In the genomic region with DNA sequence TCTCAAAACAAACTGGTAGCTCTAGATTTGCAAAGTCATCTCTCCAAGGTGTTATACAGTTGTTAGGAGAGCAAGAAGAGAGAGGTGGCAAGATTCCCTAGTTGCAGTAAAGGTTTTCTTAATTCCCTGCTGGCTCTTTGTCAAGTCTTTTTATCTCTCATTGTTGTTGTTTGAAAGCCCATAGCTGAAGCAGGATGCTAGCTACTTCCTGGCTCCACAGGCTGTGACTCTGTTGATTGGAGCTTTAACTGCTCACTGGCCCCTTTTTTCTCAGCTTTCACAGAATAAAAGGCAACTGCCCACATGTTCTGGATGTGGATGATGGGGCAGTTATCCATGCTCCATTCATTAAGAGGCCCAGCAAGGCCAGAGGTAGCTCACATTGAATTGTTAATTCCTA, we compare ENCODE assay signal across 25 mouse cellular contexts.
DNase-seq lines count a peak whose midpoint lies in the region; ATAC-seq and TF ChIP-seq lines count a peak whose summit lies in the region.
"Had no signal": no experiment of that assay in that cellular context is flagged by ENCODE, and none has a peak within 500 bp of the region (broad histone marks: within the 10 kb centered on the region; RNA-seq: fewer than 3 reads in every experiment).

No protein-coding gene starts in this region.

- peaks cover 6% of the 10 kb centered on the region; the same call in 1 of the 2 replicates for H3K4me1 ChIP-seq in forebrain, embryonic 14.5 days (ENCODE audit: control insufficient read depth, insufficient read depth, low read length)
- no peaks in the 10 kb centered on the region for H3K4me1 ChIP-seq in forebrain, postnatal 0 days (ENCODE audit: insufficient read depth)
- H3K4me1 ChIP-seq in hindbrain, embryonic 11.5 days (replicated peaks; ENCODE audit: control insufficient read depth, insufficient read depth, low read length), result 0 out of 2 replicates have a peak, but pooled peaks cover 2% of the 10 kb centered on the region
- no peaks in the 10 kb centered on the region for H3K4me1 ChIP-seq in hindbrain, postnatal 0 days (ENCODE audit: insufficient read depth, low read length)
- H3K4me1 ChIP-seq in ES-E14 (ENCODE audit: control insufficient read depth in 2 of 2, insufficient read depth in 2 of 2, low read length in 2 of 2, poor library complexity in 1 of 2), result peaks cover 0 to 17% of the 10 kb centered on the region in 2 experiments; a peak in 1 of 4 replicates

- no peak for ATAC-seq in forebrain, embryonic 14.5 days
- ATAC-seq in forebrain, postnatal 0 days, result no peak
- ATAC-seq in hindbrain, embryonic 11.5 days (ENCODE audit: low FRiP score), result no peak
- ATAC-seq in hindbrain, postnatal 0 days, result no peak
- ATAC-seq in megakaryocyte progenitor cell, adult 5-6 weeks (replicated peaks; ENCODE audit: poor library complexity), result no peak
- ATAC-seq: hindbrain, embryonic 16.5 days; intestine, embryonic 16.5 days had no signal

- no peak overlapping the region for H3K4me2 ChIP-seq in forebrain, embryonic 14.5 days (ENCODE audit: low read length)
- no peak overlapping the region for H3K4me2 ChIP-seq in forebrain, postnatal 0 days (ENCODE audit: low read depth)
- H3K4me2 ChIP-seq in hindbrain, embryonic 11.5 days (replicated peaks; ENCODE audit: low read depth, low read length), result no peak overlapping the region
- H3K4me2 ChIP-seq in hindbrain, postnatal 0 days (ENCODE audit: low read depth, low read length), result no peak overlapping the region
- H3K4me2 ChIP-seq: liver, embryonic 11.5 days had no signal

- no peak overlapping the region for H3K27ac ChIP-seq in forebrain, embryonic 14.5 days (ENCODE audit: low read depth, low read length)
- no peak overlapping the region for H3K27ac ChIP-seq in forebrain, postnatal 0 days (ENCODE audit: low read depth, low read length)
- H3K27ac ChIP-seq in hindbrain, embryonic 11.5 days (ENCODE audit: low read depth, low read length), result no peak overlapping the region
- no peak overlapping the region for H3K27ac ChIP-seq in hindbrain, postnatal 0 days
- H3K27ac ChIP-seq in ES-E14 (ENCODE audit: insufficient read depth, low read depth, low read length, poor library complexity, severe bottlenecking), result no peak overlapping the region
- H3K27ac ChIP-seq: stomach, postnatal 0 days had no signal

- no peak overlapping the region for H3K4me3 ChIP-seq in forebrain, embryonic 14.5 days (ENCODE audit: low read depth, low read length)
- no peak overlapping the region for H3K4me3 ChIP-seq in forebrain, postnatal 0 days (ENCODE audit: low read depth, low read length)
- no peak overlapping the region for H3K4me3 ChIP-seq in hindbrain, embryonic 11.5 days (ENCODE audit: low read depth, low read length)
- no peak overlapping the region for H3K4me3 ChIP-seq in hindbrain, postnatal 0 days (ENCODE audit: low read length)
- no peak overlapping the region for H3K4me3 ChIP-seq in ES-E14 (ENCODE audit: insufficient read depth in 1 of 2, low read depth in 1 of 2, low read length in 2 of 2, poor library complexity in 1 of 2, severe bottlenecking in 1 of 2)

- in situ Hi-C loops in ES-E14 (cut with MboI; ENCODE audit: low sequenced_read_pairs in 2 of 2, unreplicated experiment in 2 of 2), result no loop called here

- no peaks in the 10 kb centered on the region for H3K9me3 ChIP-seq in forebrain, embryonic 14.5 days (replicated peaks; ENCODE audit: control insufficient read depth, low read length)
- H3K9me3 ChIP-seq in forebrain, postnatal 0 days (ENCODE audit: low read length), result no peaks in the 10 kb centered on the region
- H3K9me3 ChIP-seq in hindbrain, embryonic 11.5 days (ENCODE audit: control insufficient read depth, low read length), result no peaks in the 10 kb centered on the region
- H3K9me3 ChIP-seq in hindbrain, postnatal 0 days (ENCODE audit: low read length), result no peaks in the 10 kb centered on the region
- no peaks in the 10 kb centered on the region for H3K9me3 ChIP-seq in ES-E14 (ENCODE audit: control insufficient read depth, insufficient read depth, low read depth, low read length)

- no peaks in the 10 kb centered on the region for H3K36me3 ChIP-seq in forebrain, embryonic 14.5 days (ENCODE audit: control insufficient read depth, insufficient read depth, low read length)
- H3K36me3 ChIP-seq in forebrain, postnatal 0 days (ENCODE audit: insufficient read depth), result no peaks in the 10 kb centered on the region
- no peaks in the 10 kb centered on the region for H3K36me3 ChIP-seq in hindbrain, embryonic 11.5 days (ENCODE audit: control insufficient read depth, insufficient read depth, low read length)
- H3K36me3 ChIP-seq in hindbrain, postnatal 0 days (ENCODE audit: insufficient read depth, low read length), result no peaks in the 10 kb centered on the region
- no peaks in the 10 kb centered on the region for H3K36me3 ChIP-seq in ES-E14 (ENCODE audit: control insufficient read depth, insufficient read depth, low read length, poor library complexity, severe bottlenecking)

- no peak overlapping the region for H3K9ac ChIP-seq in forebrain, embryonic 14.5 days (ENCODE audit: low read length)
- no peak overlapping the region for H3K9ac ChIP-seq in forebrain, postnatal 0 days
- H3K9ac ChIP-seq in hindbrain, embryonic 11.5 days (ENCODE audit: low read depth, low read length), result no peak overlapping the region
- H3K9ac ChIP-seq in hindbrain, postnatal 0 days (replicated peaks; ENCODE audit: low read length), result no peak overlapping the region
- H3K9ac ChIP-seq in ES-E14 (ENCODE audit: insufficient read depth, low read depth, low read length, poor library complexity, severe bottlenecking), result no peak overlapping the region

- TF ChIP-seq CTCF in forebrain, postnatal 0 days (IDR thresholded peaks at IDR 0.05; ENCODE audit: low read depth), result no peak
- TF ChIP-seq CTCF in hindbrain, postnatal 0 days (IDR thresholded peaks at IDR 0.05; ENCODE audit: low read depth), result no peak

- peak; percentile 24 for DNase-seq in forebrain, embryonic 14.5 days (ENCODE audit: low spot score)
- no peak for DNase-seq in forebrain, postnatal 0 days
- DNase-seq in hindbrain, embryonic 11.5 days (ENCODE audit: low spot score), result peak; percentile 6
- no peak for DNase-seq in hindbrain, postnatal 0 days (ENCODE audit: low spot score)
- DNase-seq in ES-E14 (ENCODE audit: low read depth, low spot score) (peak; percentile 20), ZHBTc4 (ENCODE audit: low read depth, low spot score) (peak; percentile 22)
- DNase-seq in c-Kit-positive CD71-positive TER-119-positive erythroid progenitor cells, embryonic 14.5 days (ENCODE audit: low spot score), result no peak
- DNase-seq: adrenal gland, postnatal 25 days; cerebellum, adult 11 months; cerebellum, postnatal 10 days; gastrocnemius, postnatal 36 days; heart, postnatal 10 days; kidney, adult 9 months; kidney, postnatal 25 days; layer of hippocampus, postnatal 36 days; lung, adult 18-20 months; lung, postnatal 10 days; right cerebral cortex, postnatal 14 days; thymus, adult 2 months; thymus, postnatal 4 days had no signal

- no peaks in the 10 kb centered on the region for H3K27me3 ChIP-seq in forebrain, embryonic 14.5 days (replicated peaks; ENCODE audit: control insufficient read depth, insufficient read depth, low read length)
- H3K27me3 ChIP-seq in forebrain, postnatal 0 days (ENCODE audit: insufficient read depth, low read length), result no peaks in the 10 kb centered on the region
- no peaks in the 10 kb centered on the region for H3K27me3 ChIP-seq in hindbrain, embryonic 11.5 days (ENCODE audit: control insufficient read depth, insufficient read depth, low read length)
- H3K27me3 ChIP-seq in hindbrain, postnatal 0 days (ENCODE audit: insufficient read depth, low read length), result no peaks in the 10 kb centered on the region

TF ChIP-seq in ES-E14, 5 proteins besides CTCF, POLR2A, EP300 and RAD21:
- TF ChIP-seq ZC3H11A (IDR thresholded peaks at IDR 0.05; ENCODE audit: borderline replicate concordance, low read depth, low read length) (no peak), MAFK (IDR thresholded peaks at IDR 0.05; ENCODE audit: insufficient read depth, low read depth, low read length) (0 out of 2 replicates have a peak, but pooled peaks have one; percentile 22)
TF ChIP-seq in ES-E14: peak in this region for 1.

Comparison
In these comparisons a context has a peak if more than half of its experiments do, and no peak if none do; other contexts are left out.
1. DNase-seq: peak in forebrain, embryonic 14.5 days (single experiment), hindbrain, embryonic 11.5 days (single experiment), ES-E14 (single experiment) and ZHBTc4 (single experiment); none in forebrain, postnatal 0 days (single experiment), hindbrain, postnatal 0 days (single experiment) and c-Kit-positive CD71-positive TER-119-positive erythroid progenitor cells, embryonic 14.5 days (single experiment).